Mouse (Mus musculus): Measurements from ENCODE around the gene Faah. TPM values are rescaled to one million over a fixed set of nuclear protein-coding genes. Genes with fewer than 3 reads are reported as not detected.

Gene Faah
- polyA plus RNA-seq, 1 experiment from 2014 or later: 13.4 TPM

DNA sequence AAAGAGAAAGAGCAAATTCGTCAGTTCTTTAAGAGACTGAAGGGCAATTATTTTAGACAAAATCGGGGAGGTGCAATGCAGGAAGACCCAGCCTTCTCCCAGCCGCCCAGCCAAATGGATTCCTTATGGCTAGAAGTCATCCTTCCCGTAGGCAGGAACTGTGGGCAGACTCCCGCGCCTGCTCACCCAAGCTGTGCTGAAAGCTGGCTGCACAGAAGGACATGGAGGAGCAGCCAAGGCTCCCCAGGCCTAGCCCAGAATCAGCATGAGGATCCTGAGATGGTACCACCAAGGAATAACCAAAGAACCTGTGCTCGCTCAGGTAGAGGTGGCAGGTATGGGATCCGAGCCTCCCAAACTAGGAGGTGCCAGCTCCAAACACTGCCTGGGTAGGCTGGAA is 1.7 kb downstream of the Faah start:
- H3K9ac ChIP-seq (replicated peaks; ENCODE audit: low read depth): no peak overlapping the region
- H3K36me3 ChIP-seq (ENCODE audit: insufficient read depth, low read length): no peaks in the 10 kb centered on the region
- H3K27ac ChIP-seq (ENCODE audit: low read length): no peak overlapping the region
- ATAC-seq (no peak), DNase-seq (ENCODE audit: low spot score) (no peak)
- 0 out of 2 replicates have a peak overlapping the region, but pooled peaks have one; percentile 57 for H3K4me3 ChIP-seq (ENCODE audit: low read depth, low read length)
- peaks cover 6% of the 10 kb centered on the region; the same call in 1 of the 2 replicates for H3K27me3 ChIP-seq (replicated peaks; ENCODE audit: insufficient read depth, low read length)
- no peaks in the 10 kb centered on the region; the same call in 1 of the 2 replicates for H3K4me1 ChIP-seq (ENCODE audit: insufficient read depth, low read depth, low read length)
- no peak overlapping the region for H3K4me2 ChIP-seq (replicated peaks; ENCODE audit: low read depth, low read length)
- TF ChIP-seq EP300 (IDR thresholded peaks at IDR 0.05) (no peak), CTCF (IDR thresholded peaks at IDR 0.05) (no peak)
- 67% methylated on average over 8 of the region's 8 CpGs for WGBS
- no peaks in the 10 kb centered on the region for H3K9me3 ChIP-seq (ENCODE audit: low read length)

DNA sequence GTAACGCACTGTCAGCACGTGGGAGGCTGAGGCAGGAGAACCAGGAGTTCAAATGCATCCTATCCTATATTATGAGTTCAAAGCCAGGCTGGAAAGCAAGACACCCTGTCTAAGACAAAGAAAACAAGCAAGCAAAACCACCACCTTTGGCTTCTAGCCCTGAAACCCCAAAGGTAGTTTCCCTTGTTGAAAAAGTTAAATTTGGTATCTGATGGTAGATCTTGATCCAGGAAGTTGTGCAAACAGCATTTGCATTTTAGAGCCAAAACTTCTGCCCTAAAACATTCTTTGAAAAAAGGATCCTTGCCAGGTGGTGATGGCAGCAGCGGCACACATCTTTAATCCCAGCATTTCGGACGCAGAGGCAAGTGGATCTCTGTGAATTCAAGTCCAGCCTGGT is 2.2 kb downstream of the Faah start:
- ATAC-seq: no peak
- H3K4me1 ChIP-seq (ENCODE audit: insufficient read depth, low read depth, low read length): no peaks in the 10 kb centered on the region; the same call in 1 of the 2 replicates
- H3K9ac ChIP-seq (replicated peaks; ENCODE audit: low read depth): no peak overlapping the region
- no peak for DNase-seq (ENCODE audit: low spot score)
- TF ChIP-seq EP300 (IDR thresholded peaks at IDR 0.05) (no peak), CTCF (IDR thresholded peaks at IDR 0.05) (no peak)
- H3K27me3 ChIP-seq (replicated peaks; ENCODE audit: insufficient read depth, low read length): peaks cover 6% of the 10 kb centered on the region; the same call in 1 of the 2 replicates
- H3K27ac ChIP-seq (ENCODE audit: low read length): no peak overlapping the region
- H3K36me3 ChIP-seq (ENCODE audit: insufficient read depth, low read length): no peaks in the 10 kb centered on the region
- no peaks in the 10 kb centered on the region for H3K9me3 ChIP-seq (ENCODE audit: low read length)
- no peak overlapping the region for H3K4me3 ChIP-seq (ENCODE audit: low read depth, low read length)
- 82% methylated on average over 5 of the region's 5 CpGs for WGBS
- no peak overlapping the region for H3K4me2 ChIP-seq (replicated peaks; ENCODE audit: low read depth, low read length)

DNA sequence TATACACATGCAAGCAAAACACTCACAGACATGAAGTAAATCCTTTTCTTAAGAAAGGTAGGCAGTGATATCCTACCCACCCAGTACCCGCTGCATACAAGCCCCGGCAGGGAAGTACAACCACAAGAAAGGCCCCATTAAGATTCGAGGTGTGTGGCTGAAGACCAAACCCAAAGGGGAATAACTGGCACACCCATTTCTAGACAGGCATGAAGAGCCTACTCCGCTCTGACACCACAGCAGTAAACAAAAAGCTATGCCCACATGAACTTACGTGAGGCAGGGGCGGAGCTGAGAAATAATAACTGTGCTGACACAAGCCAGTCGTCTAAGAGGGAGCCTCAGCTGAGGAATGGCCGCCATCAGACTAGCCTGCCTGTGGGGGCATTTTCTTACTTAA is 7.5 kb downstream of the Faah start:
- no peak overlapping the region for H3K4me2 ChIP-seq (replicated peaks; ENCODE audit: low read depth, low read length)
- no peak for DNase-seq (ENCODE audit: low spot score)
- TF ChIP-seq EP300 (IDR thresholded peaks at IDR 0.05) (no peak), CTCF (IDR thresholded peaks at IDR 0.05) (no peak)
- no peaks in the 10 kb centered on the region for H3K9me3 ChIP-seq (ENCODE audit: low read length)
- WGBS: 63% methylated on average over 8 of the region's 8 CpGs
- H3K27ac ChIP-seq (ENCODE audit: low read length): no peak overlapping the region
- no peaks in the 10 kb centered on the region for H3K4me1 ChIP-seq (ENCODE audit: insufficient read depth, low read depth, low read length)
- no peaks in the 10 kb centered on the region; the same call in 1 of the 2 replicates for H3K27me3 ChIP-seq (replicated peaks; ENCODE audit: insufficient read depth, low read length)
- no peak for ATAC-seq
- H3K9ac ChIP-seq (replicated peaks; ENCODE audit: low read depth): no peak overlapping the region
- no peak overlapping the region for H3K4me3 ChIP-seq (ENCODE audit: low read depth, low read length)
- no peaks in the 10 kb centered on the region for H3K36me3 ChIP-seq (ENCODE audit: insufficient read depth, low read length)

DNA sequence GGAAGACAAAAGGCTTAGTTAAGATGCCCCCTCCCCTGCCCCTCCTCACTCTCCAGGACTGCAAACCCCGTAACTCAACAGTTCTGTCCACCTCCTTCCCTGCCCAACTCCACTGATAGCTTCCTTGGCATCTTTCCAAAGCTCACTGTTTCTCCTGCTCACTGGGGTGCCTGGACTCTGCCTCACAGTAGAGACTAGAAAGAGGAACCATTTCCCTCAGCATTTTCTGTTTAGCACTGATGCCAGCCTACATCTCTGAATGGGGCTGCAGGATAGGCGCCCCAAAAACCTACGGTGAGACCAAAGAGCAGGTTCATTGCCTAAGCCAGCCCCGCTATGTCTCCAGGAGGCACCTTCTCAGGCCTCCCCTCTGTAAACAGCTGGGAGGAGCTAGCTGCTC is 16.5 kb downstream of the Faah start:
- Histone ChIP-seq H3K4me2 (replicated peaks; ENCODE audit: low read depth, low read length) (no peak overlapping the region), H3K27ac (ENCODE audit: low read length) (no peak overlapping the region), H3K4me1 (ENCODE audit: insufficient read depth, low read depth, low read length) (no peaks in the 10 kb centered on the region), H3K4me3 (ENCODE audit: low read depth, low read length) (no peak overlapping the region), H3K9me3 (ENCODE audit: low read length) (no peaks in the 10 kb centered on the region), H3K27me3 (replicated peaks; ENCODE audit: insufficient read depth, low read length) (no peaks in the 10 kb centered on the region), H3K9ac (replicated peaks; ENCODE audit: low read depth) (no peak overlapping the region), H3K36me3 (ENCODE audit: insufficient read depth, low read length) (no peaks in the 10 kb centered on the region)
- DNase-seq (ENCODE audit: low spot score): peak; percentile 24
- 57% methylated on average over 4 of the region's 4 CpGs for WGBS
- TF ChIP-seq CTCF (IDR thresholded peaks at IDR 0.05) (no peak), EP300 (IDR thresholded peaks at IDR 0.05) (no peak)
- ATAC-seq: no peak

DNA sequence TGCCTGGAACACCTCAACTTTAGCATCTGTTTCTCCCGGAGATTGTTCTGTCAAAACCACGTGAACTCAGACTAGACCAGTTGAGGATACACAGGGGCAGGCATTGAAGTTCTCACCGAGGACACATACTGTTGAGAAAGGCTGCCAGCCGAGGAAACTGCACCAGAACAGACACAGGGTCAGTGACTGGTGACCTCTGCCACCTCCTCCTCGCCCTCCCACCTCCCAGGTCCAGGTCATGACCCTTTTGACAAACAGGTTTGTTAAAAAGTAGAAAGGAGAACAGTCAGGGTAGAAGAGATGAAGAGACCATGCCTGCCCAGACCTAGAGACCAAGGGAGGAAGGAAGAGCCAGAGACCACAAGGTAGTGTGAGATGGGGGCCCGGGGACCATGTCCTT is 17.1 kb downstream of the Faah start:
- Histone ChIP-seq H3K4me3 (ENCODE audit: low read depth, low read length) (no peak overlapping the region), H3K27me3 (replicated peaks; ENCODE audit: insufficient read depth, low read length) (no peaks in the 10 kb centered on the region), H3K4me2 (replicated peaks; ENCODE audit: low read depth, low read length) (no peak overlapping the region), H3K36me3 (ENCODE audit: insufficient read depth, low read length) (no peaks in the 10 kb centered on the region), H3K9ac (replicated peaks; ENCODE audit: low read depth) (no peak overlapping the region), H3K27ac (ENCODE audit: low read length) (no peak overlapping the region), H3K4me1 (ENCODE audit: insufficient read depth, low read depth, low read length) (no peaks in the 10 kb centered on the region), H3K9me3 (ENCODE audit: low read length) (no peaks in the 10 kb centered on the region)
- 41% methylated on average over 6 of the region's 6 CpGs for WGBS
- DNase-seq (ENCODE audit: low spot score) (no peak), ATAC-seq (no peak)
- no peak for TF ChIP-seq CTCF (IDR thresholded peaks at IDR 0.05)
- no peak for TF ChIP-seq EP300 (IDR thresholded peaks at IDR 0.05)

DNA sequence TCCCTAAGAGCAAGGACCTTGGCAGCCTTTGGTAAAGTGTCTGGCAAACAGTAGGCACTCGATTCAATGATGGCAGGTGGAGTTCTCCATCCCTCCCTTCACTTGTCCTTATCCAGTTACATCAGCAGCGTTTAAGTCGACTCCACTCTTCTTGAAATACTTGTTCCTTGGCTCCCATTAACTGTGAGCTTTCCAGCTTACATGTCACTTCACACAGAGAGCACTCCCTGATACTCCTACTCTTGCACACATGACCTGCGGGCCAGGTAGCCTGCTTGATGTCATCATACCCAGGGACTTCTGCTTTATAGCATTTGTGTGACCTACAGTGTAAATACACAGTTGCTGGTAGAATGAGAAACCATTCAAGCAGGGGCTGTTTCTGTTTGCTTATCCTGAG is 21.0 kb downstream of the Faah start:
- H3K27me3 ChIP-seq (replicated peaks; ENCODE audit: insufficient read depth, low read length): no peaks in the 10 kb centered on the region
- DNase-seq (ENCODE audit: low spot score) (peak; percentile 90), ATAC-seq (peak; percentile 92)
- no peak overlapping the region for H3K4me2 ChIP-seq (replicated peaks; ENCODE audit: low read depth, low read length)
- no peaks in the 10 kb centered on the region for H3K36me3 ChIP-seq (ENCODE audit: insufficient read depth, low read length)
- no peak overlapping the region for H3K27ac ChIP-seq (ENCODE audit: low read length)
- TF ChIP-seq CTCF (IDR thresholded peaks at IDR 0.05) (no peak), EP300 (IDR thresholded peaks at IDR 0.05) (peak; percentile 70)
- H3K4me1 ChIP-seq (ENCODE audit: insufficient read depth, low read depth, low read length): no peaks in the 10 kb centered on the region
- WGBS: 33% methylated on average over 4 of the region's 4 CpGs
- H3K9ac ChIP-seq (replicated peaks; ENCODE audit: low read depth): no peak overlapping the region
- no peaks in the 10 kb centered on the region for H3K9me3 ChIP-seq (ENCODE audit: low read length)
- H3K4me3 ChIP-seq (ENCODE audit: low read depth, low read length): no peak overlapping the region

DNA sequence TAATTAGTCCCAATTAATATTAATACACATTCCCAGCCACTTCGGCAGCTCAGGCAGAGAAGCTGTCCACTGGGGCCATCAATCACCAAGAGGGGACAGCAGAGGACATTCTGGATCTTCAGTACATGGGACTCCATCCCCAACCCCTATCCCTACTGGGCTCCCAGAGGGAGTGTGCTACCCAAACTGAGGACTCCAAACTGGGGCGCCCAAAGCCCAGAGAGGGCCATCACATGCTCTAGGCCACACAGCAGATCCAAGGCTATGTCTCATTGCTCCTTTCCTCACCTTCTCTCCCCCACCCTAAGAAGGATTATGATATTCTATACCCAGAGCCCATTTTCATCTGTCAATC is 22.4 kb downstream of the Faah start:
- no peak for ATAC-seq
- WGBS: 67% methylated on average over 2 of the region's 2 CpGs
- Histone ChIP-seq H3K4me1 (ENCODE audit: insufficient read depth, low read depth, low read length) (no peaks in the 10 kb centered on the region), H3K27me3 (replicated peaks; ENCODE audit: insufficient read depth, low read length) (no peaks in the 10 kb centered on the region), H3K9me3 (ENCODE audit: low read length) (no peaks in the 10 kb centered on the region), H3K4me3 (ENCODE audit: low read depth, low read length) (no peak overlapping the region), H3K36me3 (ENCODE audit: insufficient read depth, low read length) (no peaks in the 10 kb centered on the region), H3K4me2 (replicated peaks; ENCODE audit: low read depth, low read length) (no peak overlapping the region), H3K9ac (replicated peaks; ENCODE audit: low read depth) (no peak overlapping the region), H3K27ac (ENCODE audit: low read length) (no peak overlapping the region)
- no peak for DNase-seq (ENCODE audit: low spot score)
- no peak for TF ChIP-seq EP300 (IDR thresholded peaks at IDR 0.05)
- TF ChIP-seq CTCF (IDR thresholded peaks at IDR 0.05): no peak
